ENCODE assay signal across 19 mouse cellular contexts in genomic region chr19:32939692-32940091, GRCm38 (mm10).
A peak's percentile ranks its signal among the peaks of the same experiment; 100 is the strongest.
DNase-seq lines count a peak whose midpoint lies in the region; ATAC-seq lines count a peak whose summit lies in the region.
"Had no signal": no experiment of that assay in that cellular context is flagged by ENCODE, and none has a peak within 500 bp of the region (broad histone marks: within the 10 kb centered on the region; RNA-seq: fewer than 3 reads in every experiment).

No protein-coding gene starts in this region.

- WGBS in forebrain, embryonic 14.5 days: 92% methylated on average over 5 of the region's 5 CpGs

- no peak overlapping the region for H3K4me2 ChIP-seq in forebrain, embryonic 14.5 days (ENCODE audit: low read length)
- H3K4me2 ChIP-seq: hindbrain, embryonic 14.5 days; liver, embryonic 13.5 days; stomach, embryonic 15.5 days had no signal

- no peak overlapping the region for H3K4me3 ChIP-seq in forebrain, embryonic 14.5 days (ENCODE audit: low read depth, low read length)
- H3K4me3 ChIP-seq: limb, embryonic 10.5 days; liver, embryonic 13.5 days; stomach, embryonic 15.5 days had no signal

- H3K27me3 ChIP-seq in forebrain, embryonic 14.5 days (replicated peaks; ENCODE audit: control insufficient read depth, insufficient read depth, low read length): no peaks in the 10 kb centered on the region
- H3K27me3 ChIP-seq: liver, embryonic 13.5 days; stomach, embryonic 15.5 days had no signal

- ATAC-seq in megakaryocyte, adult 5-6 weeks (ENCODE audit: poor library complexity, severe bottlenecking): peak; percentile 46
- ATAC-seq in forebrain, embryonic 14.5 days: no peak
- ATAC-seq: forebrain, postnatal 0 days; intestine, postnatal 0 days had no signal

- no peaks in the 10 kb centered on the region for H3K9me3 ChIP-seq in forebrain, embryonic 14.5 days (replicated peaks; ENCODE audit: control insufficient read depth, low read length)
- H3K9me3 ChIP-seq: limb, embryonic 10.5 days; liver, embryonic 13.5 days; stomach, embryonic 15.5 days had no signal

- peak; percentile 95 for DNase-seq in heart, adult 11 months
- no peak for DNase-seq in heart, postnatal 4 days
- DNase-seq in lung, postnatal 36 days: peak; percentile 38
- no peak for DNase-seq in lung, postnatal 4 days
- DNase-seq in adipocyte (ENCODE audit: low spot score): peak; percentile 82
- DNase-seq in frontal cortex, adult 2 months (ENCODE audit: extremely low spot score in 1 of 2, low spot score in 1 of 2): no peak
- no peak for DNase-seq in forebrain, embryonic 14.5 days (ENCODE audit: low spot score)
- DNase-seq: cerebellum, adult 2 months; forebrain, postnatal 0 days; kidney, postnatal 25 days; liver, embryonic 13.5 days; midbrain, embryonic 14.5 days; right cerebral cortex, postnatal 25 days had no signal

- H3K27ac ChIP-seq in forebrain, embryonic 14.5 days (ENCODE audit: low read depth, low read length): no peak overlapping the region
- H3K27ac ChIP-seq: hindbrain, embryonic 14.5 days; limb, embryonic 10.5 days; liver, embryonic 13.5 days; macrophage; stomach, embryonic 15.5 days had no signal

- no peak overlapping the region for H3K9ac ChIP-seq in forebrain, embryonic 14.5 days (ENCODE audit: low read length)
- H3K9ac ChIP-seq: forebrain, postnatal 0 days; hindbrain, embryonic 14.5 days; liver, embryonic 13.5 days; stomach, embryonic 15.5 days had no signal

- no peaks in the 10 kb centered on the region for H3K36me3 ChIP-seq in forebrain, embryonic 14.5 days (ENCODE audit: control insufficient read depth, insufficient read depth, low read length)
- H3K36me3 ChIP-seq: limb, embryonic 10.5 days; liver, embryonic 13.5 days; stomach, embryonic 15.5 days had no signal

- no peaks in the 10 kb centered on the region for H3K4me1 ChIP-seq in forebrain, embryonic 14.5 days (ENCODE audit: control insufficient read depth, insufficient read depth, low read length)
- H3K4me1 ChIP-seq: liver, embryonic 13.5 days; stomach, embryonic 15.5 days had no signal

Comparison
In these comparisons a context has a peak if more than half of its experiments do, and no peak if none do; other contexts are left out.
1. DNase-seq: peak in heart, adult 11 months (single experiment), lung, postnatal 36 days (single experiment) and adipocyte (single experiment); none in heart, postnatal 4 days (single experiment), lung, postnatal 4 days (0 of 2), frontal cortex, adult 2 months (0 of 2) and forebrain, embryonic 14.5 days (single experiment).